Mouse (Mus musculus) urinary bladder, adult 18-20 months (tissue): ENCODE data around the gene Sult2b1.
A peak's percentile ranks its signal among the peaks of the same experiment; 100 is the strongest.

Experiments used
- DNase-seq, 2 experiments: peaks; one replicate each; pipeline ENCODE4 v3.0.0; 2022; ENCODE audit warnings: low spot score in 2 of 2, mixed read lengths in 2 of 2

Gene Sult2b1

DNA sequence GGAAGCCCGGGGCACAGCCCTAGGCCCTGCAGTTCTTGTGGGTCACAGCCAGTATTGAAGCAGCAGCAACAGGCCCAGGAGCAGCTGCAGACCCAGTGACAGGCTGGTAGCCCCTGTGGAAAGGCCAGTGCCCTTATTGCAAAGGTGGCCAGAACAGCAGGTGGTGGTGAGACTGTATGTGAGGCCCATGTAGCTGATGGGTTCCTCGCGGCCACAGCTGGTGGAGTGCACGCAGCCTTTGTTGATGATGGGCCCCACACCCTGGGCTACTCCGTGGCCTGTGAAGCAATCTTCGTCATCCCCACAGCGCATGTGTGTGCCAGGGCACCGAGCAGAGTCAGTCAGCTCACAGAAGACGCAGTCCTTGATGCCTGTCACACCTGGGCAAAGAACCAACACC, 59.3 kb downstream of the Sult2b1 start:
- DNase-seq: no peak

GRCm38 (mm10) chr7:45723781-45724180, 60.7 kb downstream of the Sult2b1 start:
- DNase-seq: no peak

- DNase-seq: no peak
Observed at GRCm38 (mm10) chr7:45723301-45723700, 61.2 kb downstream of the Sult2b1 start.

DNA sequence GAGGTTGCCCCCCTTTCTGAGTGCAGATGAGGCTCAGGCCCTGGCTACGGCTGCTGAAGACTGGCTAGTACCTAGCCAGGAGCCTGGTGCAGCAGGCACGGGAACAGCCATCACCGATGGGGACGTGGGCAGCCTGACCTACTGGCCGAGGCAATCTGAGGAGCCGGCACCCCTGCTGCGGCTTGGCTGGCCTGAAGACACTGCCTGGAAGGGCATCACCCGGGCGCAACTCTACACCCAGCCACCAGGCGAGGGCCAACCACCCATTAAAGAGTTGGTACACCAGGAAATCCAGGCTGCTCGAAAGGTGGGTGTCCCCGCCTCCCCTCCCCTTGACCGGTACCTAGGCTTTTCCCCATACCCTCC, 62.1 kb downstream of the Sult2b1 start:
- DNase-seq: no peak

GRCm38 (mm10) chr7:45721642-45722347, 62.7 kb downstream of the Sult2b1 start:
- no peak for DNase-seq

GRCm38 (mm10) chr7:45721234-45721571, 63.3 kb downstream of the Sult2b1 start:
- DNase-seq: no peak

GRCm38 (mm10) chr7:45720413-45721233, 63.8 kb downstream of the Sult2b1 start, which contains the start of gene Fam83e:
Fam83e (plus strand) TSS chr7:45721212.
- DNase-seq: no peak

- no peak for DNase-seq
Observed at GRCm38 (mm10) chr7:45719738-45720412, 64.6 kb downstream of the Sult2b1 start.

DNA sequence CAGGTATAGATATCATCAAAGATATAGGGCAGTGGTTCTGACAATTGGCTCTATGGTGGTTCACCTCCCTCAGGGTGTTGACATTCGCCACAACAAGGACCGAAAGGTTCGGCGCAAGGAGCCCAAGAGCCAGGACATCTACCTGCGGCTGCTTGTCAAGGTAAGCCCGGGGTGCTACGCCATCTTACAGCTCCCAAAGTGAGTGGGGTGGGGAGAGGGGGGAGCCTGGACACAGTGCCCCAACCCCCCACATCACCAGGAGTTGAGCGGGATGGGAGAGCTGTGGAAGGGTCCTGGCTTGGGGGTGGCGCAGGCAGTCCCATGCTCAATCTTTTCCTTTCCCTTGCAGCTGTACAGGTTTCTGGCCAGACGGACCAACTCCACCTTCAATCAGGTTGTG, 65.3 kb downstream of the Sult2b1 start:
- DNase-seq: no peak

- no peak for DNase-seq
Observed at GRCm38 (mm10) chr7:45718331-45718730, 66.1 kb downstream of the Sult2b1 start.

- peak; percentile 97 to 98 for DNase-seq
Observed at GRCm38 (mm10) chr7:45717918-45718297, 66.6 kb downstream of the Sult2b1 start, which contains the start of gene Sphk2. Sphk2 (minus strand) TSS chr7:45718002.

GRCm38 (mm10) chr7:45716952-45717917, 67.2 kb downstream of the Sult2b1 start:
- no peak for DNase-seq

GRCm38 (mm10) chr7:45716460-45716857, 68.0 kb downstream of the Sult2b1 start:
- DNase-seq: no peak

DNA sequence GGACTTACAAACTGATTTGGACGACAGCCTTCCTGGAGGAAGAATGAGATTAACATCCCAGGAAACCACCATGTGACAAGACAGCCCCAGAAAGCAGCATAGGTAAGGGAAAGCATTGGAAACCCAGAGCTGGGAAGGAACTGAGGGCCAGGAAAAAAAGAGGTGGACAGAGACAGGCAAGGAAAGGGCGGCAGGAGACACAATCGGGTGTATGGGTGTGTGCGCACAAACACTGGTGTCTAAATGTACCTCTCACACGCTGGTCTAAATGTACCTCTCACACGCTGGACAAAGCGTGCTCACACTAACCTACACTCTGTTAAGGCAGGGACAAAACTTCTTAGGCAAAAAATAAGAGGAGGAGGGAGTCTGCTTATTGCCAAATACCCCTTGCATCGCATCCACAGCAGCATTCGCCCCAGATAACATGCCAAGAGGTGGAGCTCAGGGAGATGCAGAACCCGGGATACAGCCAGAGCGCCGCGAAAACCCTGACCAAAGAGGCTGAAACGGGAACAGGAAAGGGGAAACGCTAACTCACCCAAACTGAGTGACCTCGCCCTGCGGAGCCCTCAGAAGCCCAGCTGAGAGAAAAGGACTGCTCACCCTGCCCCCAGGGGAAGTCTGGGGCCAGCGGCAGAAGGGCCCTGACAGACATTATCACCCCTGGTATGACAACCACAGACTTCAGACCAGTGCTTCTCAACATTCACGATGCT, 68.6 kb downstream of the Sult2b1 start:
- DNase-seq: no peak

DNA sequence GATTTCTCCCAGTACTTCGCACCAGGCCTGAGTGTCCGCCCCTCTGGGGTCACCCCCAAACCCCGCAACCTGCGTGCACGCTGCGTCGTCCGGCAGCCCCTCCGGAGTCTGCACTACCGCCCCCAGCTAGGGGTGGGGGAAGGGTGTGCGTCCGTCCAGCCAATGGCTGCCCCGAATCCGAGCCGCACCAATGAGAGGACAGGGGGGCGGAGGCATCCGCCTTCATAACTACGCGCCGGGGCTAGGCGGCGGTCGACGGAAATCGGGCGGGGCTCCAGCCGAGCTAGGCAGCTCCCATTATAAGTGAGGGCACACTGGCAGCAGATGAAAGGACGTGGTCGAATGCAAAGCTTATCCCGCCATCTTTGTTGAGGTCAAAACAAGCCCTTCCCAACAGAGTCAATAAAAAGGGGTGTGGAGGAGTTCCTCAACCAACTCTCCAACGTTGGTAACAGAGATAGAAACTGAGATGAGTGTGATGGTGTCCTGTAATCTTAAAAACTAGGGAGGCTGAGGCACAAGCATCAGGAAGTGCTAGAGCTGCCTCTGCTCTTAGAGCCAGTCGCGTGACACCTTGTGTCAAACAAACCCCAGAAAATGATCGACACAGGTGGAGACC, 69.3 kb downstream of the Sult2b1 start, which contains the start of gene Rpl18:
Gene Rpl18, plus strand, starts transcription at position 368 of the 619 bp plus-strand sequence.
- DNase-seq: peak; percentile 88 to 97

DNA sequence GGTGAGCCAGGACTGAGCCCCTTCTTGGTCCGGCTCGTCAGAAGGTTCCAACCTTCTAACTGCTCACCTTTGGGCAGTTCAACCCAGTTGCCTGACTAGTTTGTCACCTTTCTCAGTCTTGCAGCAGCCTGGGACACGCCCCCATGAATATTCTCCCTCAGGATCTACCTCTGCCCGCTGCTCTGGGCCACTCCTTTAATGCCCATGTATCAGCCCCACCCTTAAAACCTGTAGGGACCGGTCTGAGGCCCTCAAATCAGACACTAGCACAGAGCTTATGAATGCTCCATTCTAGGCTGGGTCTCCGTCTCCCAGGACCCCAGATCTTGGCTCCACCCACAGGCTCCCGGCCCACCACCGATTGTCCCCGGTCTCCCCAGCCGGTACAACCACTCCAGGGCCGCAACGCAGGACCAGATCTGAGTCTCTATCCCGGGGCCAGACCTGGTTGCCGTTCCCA, 69.8 kb downstream of the Sult2b1 start:
- peak in 1 of 2 experiments; percentile 70 for DNase-seq

- DNase-seq: no peak
Observed at GRCm38 (mm10) chr7:45713881-45714520, 70.5 kb downstream of the Sult2b1 start.

GRCm38 (mm10) chr7:45713396-45713795, 71.1 kb downstream of the Sult2b1 start:
- no peak for DNase-seq

DNA sequence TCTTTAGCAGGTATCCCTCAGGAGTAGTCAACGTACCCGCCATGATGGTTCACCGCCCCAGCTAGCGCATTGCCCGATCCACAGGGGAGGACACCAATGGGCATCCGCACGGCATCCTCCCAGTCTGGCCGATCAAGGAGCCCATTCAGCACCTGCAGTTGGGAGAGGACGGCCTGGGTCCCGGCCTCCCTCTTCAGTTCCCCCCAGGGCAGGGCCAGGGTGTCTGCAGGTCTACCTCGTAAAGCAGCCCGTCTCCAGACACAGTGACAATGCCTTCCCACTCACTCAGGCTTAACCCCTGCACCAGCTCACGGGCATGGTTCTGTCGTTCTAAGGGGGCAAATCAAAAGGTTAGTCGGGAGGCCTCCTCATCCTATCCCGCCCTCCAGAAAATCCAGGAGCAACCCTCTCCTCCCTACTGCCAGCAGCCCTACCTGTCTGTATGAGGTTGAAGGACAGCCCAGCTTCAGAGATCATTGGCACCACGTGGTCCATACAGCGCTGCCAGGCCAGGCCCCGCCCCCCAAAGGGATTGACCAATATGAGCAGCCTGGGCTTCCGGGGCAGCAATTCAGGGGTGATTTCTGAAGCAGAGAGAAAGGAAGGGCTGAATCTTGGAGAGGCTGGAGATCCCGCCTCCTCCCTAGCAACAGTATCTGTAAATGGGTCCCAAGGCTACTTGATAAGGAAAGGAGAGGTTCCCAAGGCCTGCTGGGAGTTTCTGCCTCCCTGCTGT, 72.3 kb downstream of the Sult2b1 start:
- no peak for DNase-seq
